Mouse (Mus musculus): Measurements from ENCODE around the gene Lmnb2.

Lmnb2 gene

DNA sequence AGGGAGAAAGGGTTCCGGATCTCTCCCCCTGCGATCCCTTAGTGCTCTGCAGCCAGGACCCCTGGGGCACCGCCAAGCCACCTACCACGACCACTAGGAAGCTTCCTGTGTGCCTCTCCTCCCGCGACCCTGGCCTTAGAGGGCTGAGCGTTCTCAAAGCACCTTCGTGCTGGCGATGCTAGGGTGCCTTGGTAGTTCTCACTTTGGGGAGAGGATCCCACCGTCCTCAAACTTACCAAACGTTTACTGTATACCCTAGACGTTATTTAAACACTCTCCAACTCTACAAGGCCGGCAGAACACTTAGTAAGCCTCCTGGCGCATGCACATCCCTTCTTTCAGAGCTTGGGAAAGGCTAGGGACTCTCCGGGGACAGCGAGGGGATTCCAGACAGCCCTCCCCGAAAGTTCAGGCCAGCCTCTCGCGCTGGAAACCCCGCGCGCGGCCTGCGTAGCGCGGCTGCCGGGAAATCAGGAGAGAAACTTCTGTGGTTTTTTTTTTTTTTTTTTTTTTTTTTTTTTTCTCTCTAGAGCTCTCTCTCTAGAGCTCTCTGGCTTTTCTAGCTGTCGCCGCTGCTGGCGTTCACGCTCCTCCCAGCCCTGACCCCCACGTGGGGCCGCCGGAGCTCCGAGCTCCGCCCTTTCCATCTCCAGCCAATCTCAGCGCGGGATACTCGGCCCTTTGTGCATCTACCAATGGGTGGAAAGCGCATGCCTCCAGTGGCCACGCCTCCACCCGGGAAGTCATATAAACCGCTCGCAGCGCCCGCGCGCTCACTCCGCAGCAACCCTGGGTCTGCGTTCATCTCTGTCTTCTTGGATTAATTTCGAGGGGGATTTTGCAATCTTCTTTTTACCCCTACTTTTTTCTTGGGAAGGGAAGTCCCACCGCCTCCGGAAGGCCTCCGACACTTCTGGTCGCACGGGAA is 11.5 kb upstream of the Lmnb2 start, which contains the start of gene Gadd45b:
Gadd45b (plus strand) TSS at position 775 of the 928 bp plus-strand sequence.
- DNase-seq (ENCODE audit: low spot score): peak; percentile 99

DNA sequence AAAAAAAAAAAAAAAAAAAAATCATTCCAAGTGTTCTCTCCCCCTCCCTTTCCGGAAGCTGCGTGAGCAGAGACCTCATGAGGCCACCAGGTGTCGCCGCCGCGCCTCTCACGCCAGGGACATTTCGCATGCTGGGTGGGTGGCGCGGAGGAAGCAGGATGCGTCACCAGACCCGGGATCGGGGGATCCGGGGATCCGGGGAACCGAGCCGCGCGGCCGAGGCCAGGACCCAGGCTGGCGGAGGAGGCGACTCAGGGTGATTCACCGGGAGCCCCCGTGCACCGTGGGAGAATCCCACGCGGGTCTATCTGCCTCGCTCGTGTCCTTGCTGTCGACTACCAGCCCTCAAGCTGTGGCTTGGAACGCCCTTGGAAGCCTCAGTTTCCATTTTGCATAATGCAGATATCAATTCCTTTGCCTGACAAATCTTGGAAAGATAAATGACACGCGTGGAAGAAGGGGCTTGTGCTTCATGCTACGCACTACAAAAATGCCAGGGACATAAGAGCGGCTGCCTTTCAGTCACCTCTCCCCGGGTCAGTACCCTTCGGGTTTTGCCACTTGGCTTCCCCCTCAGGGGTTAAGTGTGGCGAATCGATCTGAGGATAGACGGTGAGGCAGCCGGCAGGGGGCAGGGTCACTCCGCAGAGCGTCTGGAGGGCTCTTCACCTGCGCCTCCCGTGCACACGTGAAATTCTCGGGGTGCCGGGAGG is 10.7 kb upstream of the Lmnb2 start:
- DNase-seq (ENCODE audit: low spot score): peak; percentile 87

DNA sequence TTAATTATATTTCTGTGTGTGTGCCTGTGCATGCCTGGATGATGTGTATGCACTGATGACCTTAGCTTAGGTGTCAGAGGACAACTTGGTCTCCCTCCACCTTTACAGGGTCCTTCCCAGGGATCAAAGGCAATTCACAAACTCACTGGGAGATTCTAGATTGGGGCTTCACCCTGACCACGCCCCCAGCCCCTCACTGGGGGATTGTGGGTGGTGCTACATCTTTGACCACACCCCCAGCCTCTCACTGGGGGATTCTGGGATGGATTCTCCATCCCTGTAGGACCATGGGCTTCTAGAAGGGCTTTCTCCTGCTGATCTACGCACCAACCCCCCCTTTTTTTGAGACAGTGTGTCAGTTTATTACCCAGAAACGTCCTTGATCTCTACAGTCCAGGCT is 7.4 kb upstream of the Lmnb2 start:
- DNase-seq (ENCODE audit: low spot score): no peak

DNA sequence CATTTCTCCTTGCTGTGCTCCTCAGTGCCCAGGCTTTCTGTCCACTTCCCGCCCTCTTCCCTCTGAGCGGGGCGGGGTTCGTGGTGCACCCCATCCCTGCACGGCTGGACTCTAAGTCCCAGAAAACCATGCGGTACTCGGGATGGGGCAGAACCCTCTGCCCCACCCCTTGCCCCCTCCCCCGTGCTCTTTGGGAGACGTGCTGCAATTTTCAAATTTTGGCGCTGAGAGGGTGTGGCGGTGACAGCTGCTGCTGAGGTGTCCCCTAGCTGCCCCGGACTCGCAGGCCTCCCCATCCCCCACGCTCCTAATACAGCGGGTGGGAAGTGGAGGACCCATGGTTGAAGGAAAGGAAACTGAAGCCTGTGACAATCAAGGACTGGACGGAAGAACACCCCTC is 3.9 kb upstream of the Lmnb2 start:
- DNase-seq (ENCODE audit: low spot score): peak; percentile 55

DNA sequence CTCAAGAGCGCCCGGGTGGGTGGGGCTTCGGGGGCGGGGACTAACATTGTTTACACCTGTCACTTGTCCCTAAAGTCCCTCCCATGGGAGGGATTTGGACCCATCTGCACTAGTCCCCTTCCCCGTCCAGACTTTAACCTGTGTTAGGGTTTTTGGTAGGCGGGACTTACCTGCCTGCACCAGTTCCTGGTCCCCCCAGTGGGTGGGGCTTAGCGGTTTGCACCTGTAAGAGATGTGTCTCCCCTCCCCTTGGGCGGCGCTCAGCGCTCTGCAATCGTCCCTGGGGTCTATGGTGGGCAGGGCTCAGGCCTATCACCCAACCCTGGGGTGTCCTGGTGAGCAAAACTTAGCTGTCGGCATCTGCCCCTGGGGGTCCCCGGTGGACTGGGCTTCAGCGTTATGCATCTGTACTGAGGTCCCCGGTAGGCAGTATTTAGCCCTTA is 688 bp downstream of the Lmnb2 start:
- no peak for DNase-seq (ENCODE audit: low spot score)

DNA sequence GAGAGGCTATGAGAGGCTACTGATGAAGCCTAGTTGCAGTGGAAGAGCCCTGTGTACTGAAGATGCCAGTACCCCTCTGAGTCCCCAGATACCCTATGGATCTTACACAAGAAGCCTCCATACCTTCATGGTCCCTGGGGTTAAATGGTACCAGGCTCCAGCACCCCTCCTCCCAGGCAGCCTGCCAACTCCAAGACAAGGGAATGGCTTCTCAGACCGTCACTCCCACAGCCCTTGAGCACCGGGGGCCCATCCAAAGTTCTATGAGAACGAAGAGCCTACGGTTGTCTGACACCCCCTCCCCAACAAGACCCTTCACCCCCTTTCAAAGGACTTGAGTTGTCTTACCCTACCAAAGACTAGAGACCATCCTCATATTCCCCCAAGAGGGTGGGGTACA is 2.3 kb downstream of the Lmnb2 start:
- no peak for DNase-seq (ENCODE audit: low spot score)

DNA sequence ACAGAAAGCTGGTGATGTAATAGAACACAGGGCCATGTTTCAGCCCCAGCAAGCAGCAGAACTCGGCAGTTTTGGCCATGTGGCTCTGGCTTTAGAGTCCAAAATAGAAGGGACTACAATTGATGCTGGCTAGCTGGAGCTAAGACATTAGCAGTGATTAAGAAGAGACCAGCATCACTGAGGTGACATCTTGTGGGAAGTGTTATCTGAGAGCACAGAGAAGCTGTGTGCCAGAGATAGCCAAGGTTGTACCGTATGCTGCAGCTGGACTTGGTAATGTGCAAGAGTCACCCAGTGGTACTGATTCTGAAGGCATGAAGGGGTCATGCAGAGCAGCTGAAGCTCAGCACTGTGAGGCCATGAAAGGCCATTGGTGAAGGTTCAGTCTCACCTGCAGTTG is 2.8 kb downstream of the Lmnb2 start:
- no peak for DNase-seq (ENCODE audit: low spot score)

DNA sequence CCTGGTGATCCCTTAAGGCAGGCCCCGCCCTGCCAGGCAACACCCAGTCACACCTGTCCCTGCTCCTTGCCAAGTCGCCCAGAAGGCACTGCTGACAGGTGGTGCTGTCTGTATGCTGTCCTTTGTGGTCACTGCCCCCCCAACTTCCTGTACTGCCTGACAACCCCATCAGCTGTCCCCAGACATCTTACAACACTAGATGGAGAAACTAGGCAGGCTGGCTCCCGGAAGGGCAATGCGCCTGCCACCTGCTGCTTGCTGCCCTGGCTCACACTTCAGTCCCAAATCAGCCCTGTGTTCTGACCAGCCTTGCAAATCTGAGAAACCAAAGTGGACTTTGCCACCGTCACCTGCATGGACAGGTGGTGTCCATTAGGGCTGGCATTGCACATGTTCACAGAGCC is 3.8 kb downstream of the Lmnb2 start:
- no peak for DNase-seq (ENCODE audit: low spot score)

DNA sequence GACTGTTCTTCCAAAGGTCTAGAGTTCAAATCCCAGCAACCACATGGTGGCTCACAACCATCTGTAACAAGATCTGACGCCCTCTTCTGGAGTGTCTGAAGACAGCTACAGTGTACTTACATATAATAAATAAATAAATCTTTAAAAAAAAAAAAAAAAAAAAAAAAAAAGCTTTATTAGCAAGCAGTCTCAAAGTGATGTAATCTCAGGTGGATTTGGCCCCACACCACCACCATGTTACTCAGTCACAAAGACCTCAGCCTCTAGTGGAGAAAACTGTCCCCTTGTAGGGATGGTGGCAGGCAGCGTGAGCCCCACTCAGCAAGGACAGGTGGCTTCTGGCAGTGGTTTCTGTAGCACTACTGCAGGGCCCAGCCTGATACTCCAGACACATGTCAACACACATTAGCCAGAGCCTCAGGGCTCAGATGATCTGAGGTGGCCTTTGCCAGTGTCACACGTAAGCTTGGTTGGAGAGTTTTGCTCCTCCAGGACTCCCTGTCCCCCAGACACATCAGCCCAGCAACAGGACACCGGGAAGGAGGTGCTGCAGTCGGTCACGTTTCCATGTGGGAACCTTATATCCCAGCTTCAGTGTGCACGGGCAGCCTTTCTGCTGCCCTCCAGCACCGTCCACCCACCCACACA is 4.6 kb downstream of the Lmnb2 start:
- DNase-seq (ENCODE audit: low spot score): no peak

DNA sequence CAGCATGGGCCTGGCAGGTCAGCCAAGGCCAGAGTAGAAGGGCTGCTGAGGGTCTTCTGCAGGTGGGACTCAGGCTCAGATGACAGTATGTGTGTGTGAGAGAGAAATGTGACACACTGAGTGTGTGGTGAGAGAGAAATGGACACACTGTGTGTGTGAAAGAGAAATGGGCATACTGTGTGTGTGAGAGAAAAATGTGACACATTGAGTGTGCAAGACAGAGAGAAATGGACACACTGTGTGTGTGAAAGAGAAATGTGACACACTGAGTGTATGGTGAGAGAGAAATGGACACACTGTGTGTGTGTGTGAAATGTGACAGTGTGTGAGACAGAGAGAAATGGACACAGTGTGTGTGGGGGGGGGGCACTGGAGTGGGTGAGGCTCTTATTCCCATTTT is 6.2 kb downstream of the Lmnb2 start:
- no peak for DNase-seq (ENCODE audit: low spot score)

DNA sequence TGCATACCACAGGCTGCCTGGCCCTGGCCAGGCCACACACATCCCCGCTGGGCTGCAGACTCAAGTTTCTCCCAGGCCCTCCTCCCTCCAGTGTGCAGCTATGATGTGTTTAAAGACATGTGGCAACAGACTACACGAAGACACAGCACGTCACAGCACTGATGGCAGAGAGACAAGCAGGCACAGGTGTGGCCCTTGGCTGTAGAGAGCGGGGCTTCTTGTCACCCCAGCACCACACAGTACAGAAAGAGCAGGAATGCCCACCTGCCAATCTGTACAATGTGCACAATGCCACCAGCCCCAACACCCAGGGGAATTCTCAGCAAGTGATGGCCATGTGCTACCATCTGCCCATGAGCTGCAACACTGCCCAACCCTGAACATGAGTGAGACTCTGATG is 6.7 kb downstream of the Lmnb2 start:
- no peak for DNase-seq (ENCODE audit: low spot score)

DNA sequence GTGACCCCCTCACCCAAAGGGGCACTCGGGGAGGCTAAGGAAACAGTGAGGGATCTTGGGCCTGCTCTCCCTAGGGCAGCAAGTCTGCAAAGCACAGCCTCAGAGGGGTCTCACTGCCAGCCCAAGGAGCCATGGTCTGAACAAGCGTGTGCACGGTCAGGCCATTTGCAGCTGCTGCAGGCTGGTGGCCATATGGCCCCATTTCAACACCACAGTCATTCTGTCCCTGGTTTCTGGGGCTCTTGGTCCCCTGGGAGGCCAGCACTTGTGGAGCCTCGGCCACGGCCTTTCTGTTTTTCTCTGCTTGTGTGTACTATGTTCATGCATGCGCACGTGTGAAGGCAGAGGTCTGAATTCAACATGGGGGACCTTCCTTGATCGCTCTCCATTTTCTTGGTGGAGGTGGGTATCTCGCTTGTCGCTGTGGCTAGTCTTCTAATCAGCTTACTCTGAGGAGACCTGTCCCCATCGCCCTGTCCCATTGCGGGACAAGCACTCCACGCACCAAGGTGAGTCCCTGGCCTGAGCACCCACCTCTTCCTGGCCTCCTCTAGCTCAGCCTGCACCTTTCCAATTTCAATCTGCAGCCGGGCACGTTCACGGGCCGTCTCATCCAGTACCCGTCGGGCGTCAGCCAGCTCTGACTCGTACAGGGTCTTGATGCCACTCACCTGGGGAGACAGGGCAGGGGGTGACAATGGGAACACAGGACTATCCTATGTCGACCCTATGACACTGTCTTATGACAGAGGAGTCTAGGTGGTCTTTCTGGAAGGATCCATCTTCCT is 8.5 kb downstream of the Lmnb2 start:
- no peak for DNase-seq (ENCODE audit: low spot score)

DNA sequence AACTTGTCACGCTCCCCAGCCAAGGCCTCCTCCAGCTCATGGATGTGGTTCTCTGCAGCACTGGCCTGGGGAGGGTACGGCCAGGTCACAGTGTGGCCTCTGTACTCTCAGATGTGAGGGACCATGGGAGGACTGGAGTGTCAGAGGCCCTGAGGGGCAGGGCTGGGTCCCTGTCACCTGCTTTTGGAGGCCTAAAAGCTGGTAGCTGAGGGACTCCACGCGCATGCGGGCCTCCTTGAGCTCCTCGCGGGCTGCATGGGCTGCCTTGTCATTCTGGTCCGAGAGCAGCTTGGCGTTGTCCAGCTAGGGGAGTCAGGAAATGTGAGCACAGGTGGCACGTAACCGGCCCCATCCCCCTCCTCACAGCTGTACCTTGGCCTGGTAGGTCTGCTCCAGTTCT is 13.3 kb downstream of the Lmnb2 start:
- no peak for DNase-seq (ENCODE audit: low spot score)

DNA sequence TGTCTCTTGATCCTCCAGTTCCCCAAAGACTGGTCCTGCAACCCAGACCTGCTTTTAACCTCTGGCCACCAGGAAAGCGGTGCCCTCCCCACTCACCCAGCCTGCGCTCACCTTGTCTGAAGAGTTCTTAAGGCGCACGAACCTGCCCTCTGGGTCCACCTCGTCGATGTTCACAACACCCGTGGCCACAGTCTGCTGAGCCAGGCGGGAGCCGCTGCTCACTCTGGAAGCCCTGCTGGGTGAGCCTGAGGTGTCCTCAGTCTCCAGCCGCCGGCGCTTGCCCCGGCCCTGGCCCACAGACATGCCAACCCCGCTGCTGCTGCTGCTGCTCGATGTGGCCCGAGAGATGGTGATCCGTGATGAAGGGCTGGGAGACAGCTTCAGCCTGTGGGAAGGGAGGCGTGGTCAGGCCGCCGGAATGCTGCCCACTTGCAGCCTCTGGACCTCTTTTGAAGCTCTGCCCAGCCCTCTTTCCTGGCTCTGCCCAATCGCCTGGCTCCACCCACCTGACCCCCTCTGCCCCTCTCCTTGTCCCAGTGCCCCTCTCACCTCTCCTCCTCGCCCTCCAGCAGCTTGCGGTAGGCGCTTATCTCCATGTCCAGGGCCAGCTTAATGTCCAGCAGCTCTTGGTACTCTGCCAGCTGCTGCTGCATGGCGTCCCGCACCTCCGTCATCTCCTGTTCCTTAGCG is 13.9 kb downstream of the Lmnb2 start:
- no peak for DNase-seq (ENCODE audit: low spot score)

DNA sequence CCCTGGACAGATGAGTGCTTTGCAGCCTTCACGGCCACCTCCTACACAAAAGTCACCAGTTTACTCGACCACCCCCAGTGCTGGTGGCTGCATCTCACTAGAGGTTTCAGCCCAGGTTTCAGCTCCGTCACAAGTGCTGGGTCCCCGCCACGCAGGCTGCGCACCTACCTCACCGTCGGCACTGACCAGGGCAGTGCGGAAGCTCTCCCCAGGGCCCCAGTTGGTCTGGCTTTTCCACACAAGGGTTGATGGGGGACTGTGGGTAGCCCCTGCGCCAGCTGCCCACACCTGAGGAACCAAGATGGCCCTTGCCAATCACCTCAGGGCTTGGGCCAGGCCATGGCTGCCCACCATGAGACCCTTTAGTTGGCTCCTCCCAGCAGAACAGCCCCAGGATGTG is 14.8 kb downstream of the Lmnb2 start:
- DNase-seq (ENCODE audit: low spot score): no peak

DNA sequence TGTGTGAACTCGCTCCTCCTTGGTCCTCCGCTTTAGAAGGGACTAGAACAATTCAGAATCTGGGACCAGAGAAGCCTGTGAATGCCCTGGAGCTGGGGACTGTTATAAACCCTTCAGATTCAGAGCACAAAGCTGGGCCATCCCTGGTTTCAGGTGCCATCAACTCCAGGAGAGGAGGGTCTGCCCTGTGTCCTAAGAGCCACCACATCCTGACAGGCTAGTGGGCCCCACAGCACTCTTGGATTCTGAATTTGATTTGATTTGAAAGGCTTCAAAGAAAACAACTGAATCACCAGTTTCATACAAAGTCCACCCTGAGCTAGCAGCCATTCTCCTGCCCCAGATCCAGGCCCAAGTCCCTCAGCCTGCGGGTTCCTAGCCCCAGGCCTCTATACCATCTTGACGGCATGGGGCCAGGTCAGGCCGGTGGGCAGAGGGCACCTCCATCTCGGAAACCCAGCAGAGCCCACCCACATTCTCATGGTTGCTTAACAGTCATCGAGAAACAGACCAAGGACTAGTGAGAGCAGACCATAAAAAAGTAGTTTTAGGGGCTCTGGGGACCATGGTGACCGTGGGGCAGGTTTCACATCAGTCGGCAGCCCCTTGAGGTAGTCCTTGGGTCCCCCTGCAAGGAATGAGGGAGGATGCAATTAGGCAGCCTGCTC is 15.6 kb downstream of the Lmnb2 start:
- DNase-seq (ENCODE audit: low spot score): no peak

DNA sequence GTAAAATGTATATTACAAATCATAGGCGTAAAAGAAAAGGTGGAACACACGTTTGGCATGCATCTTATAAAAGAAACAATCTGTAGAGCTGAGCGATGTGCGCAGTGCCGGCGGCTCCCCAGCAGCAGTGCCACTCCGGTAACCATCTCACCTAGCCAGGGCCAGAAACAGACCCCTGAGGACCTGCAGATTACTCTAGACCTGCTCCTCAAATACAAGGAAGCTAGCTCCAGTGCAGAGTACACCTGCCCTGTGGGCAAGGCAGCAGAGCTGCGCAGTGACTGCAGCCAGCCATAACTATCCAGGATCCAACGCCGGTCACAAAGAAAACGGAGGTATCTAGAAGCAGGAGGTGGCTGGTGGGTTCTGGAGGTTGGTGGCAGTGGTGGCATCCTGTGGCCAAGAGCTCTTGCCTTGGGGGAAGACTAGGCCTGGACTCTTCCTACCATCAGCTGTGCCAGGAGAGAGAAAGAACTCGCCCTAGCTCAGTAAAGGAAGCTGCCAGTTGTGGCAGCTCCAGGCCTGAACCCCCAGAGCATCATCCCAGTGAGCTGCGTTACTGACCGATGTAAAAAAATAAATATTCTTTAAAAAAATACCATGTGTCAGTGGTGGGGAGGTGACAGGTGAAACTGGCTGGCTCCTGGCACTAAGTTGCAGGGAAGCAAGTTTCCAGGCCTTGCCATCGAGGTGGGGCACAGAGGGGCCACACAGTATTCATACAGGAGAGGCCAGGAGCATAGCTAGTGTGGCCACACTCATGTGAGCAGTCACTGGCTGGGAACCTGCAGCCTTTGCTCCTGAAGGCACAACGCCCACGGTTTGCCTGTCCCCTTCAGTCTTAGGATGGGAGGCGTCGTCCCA is 16.4 kb downstream of the Lmnb2 start:
- no peak for DNase-seq (ENCODE audit: low spot score)

DNA sequence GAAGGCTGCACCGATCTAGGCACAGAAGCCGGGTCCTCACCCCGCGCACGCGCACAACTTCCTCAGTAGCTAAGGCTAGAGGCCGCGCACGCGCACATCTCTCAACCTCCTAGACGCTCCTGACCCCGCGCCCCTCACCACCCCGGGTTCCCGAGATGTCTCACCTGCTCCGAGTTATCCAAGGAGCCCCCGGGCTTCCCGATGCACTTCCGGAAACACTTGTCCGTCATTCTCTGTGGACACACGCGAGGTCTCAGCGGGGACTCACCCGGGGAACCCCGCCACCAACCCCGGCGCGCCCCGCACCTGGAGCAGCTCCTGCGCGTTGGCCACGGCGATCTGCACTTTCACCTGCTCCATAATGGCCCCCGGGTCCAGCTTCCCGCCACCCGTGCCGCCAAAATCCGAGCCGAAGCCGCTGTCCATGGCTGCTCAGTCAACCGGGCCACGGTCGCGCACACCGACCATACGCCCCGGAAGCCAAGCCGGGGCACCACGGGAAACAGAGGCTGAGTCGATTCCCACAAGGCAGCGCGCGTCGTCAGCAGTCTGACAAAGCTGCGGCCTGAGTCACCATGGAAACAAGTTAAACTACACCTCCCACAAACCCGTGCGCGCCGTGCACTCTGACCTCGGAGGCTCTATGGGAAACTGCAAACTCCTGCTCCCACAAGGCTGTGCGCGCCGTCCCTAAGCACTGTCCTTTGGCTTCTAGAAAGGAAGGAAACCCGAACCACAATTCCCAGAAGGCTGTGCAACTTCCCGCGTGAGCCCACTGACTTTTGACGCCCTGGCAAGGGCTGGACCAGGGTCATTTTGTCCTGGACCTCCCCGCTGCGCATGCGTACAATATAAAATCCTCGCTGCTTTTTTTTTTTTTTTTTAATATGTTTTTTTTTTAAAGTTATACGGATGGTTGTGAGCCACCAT is 17.5 kb downstream of the Lmnb2 start, which contains the start of gene Timm13:
Timm13 (minus strand) TSS at position 652 of the 930 bp plus-strand sequence.
- peak; percentile 99 for DNase-seq (ENCODE audit: low spot score)

All from retina, embryonic 14.5 days (tissue).